Mouse (Mus musculus): ENCODE data around the gene Gm49388. TPM values are rescaled to one million over a fixed set of nuclear protein-coding genes. Genes with fewer than 3 reads are reported as not detected.

The Gm49388 gene
- polyA plus RNA-seq, 1 experiment: not detected

GRCm38 (mm10) chr7:127797076-127797845 is 11.9 kb downstream of the Gm49388 start:
- H3K27me3 ChIP-seq (ENCODE audit: control insufficient read depth): no peaks in the 10 kb centered on the region
- H3K4me3 ChIP-seq (replicated peaks): no peak overlapping the region
- peaks cover 98% of the 10 kb centered on the region for H3K36me3 ChIP-seq (ENCODE audit: control insufficient read depth)
- TF ChIP-seq TAL1 (IDR thresholded peaks at IDR 0.05; ENCODE audit: low read length) (no peak), GATA1 (IDR thresholded peaks at IDR 0.05; ENCODE audit: low read length) (no peak)
- no peaks in the 10 kb centered on the region for H3K9me3 ChIP-seq (ENCODE audit: control insufficient read depth, low read length)
- peaks cover 17% of the 10 kb centered on the region for H3K4me1 ChIP-seq (ENCODE audit: control insufficient read depth)

GRCm38 (mm10) chr7:127798591-127798990 is 13.2 kb downstream of the Gm49388 start:
- no peak overlapping the region for H3K4me3 ChIP-seq (replicated peaks)
- no peaks in the 10 kb centered on the region for H3K27me3 ChIP-seq (ENCODE audit: control insufficient read depth)
- no peaks in the 10 kb centered on the region for H3K9me3 ChIP-seq (ENCODE audit: control insufficient read depth, low read length)
- no peak for TF ChIP-seq GATA1 (IDR thresholded peaks at IDR 0.05; ENCODE audit: low read length)
- TF ChIP-seq TAL1 (IDR thresholded peaks at IDR 0.05; ENCODE audit: low read length): no peak
- H3K36me3 ChIP-seq (ENCODE audit: control insufficient read depth): peaks cover 96% of the 10 kb centered on the region
- peaks cover 24% of the 10 kb centered on the region for H3K4me1 ChIP-seq (ENCODE audit: control insufficient read depth)

- peaks cover 30% of the 10 kb centered on the region for H3K4me1 ChIP-seq (ENCODE audit: control insufficient read depth)
- H3K4me3 ChIP-seq (replicated peaks): no peak overlapping the region
- H3K9me3 ChIP-seq (ENCODE audit: control insufficient read depth, low read length): no peaks in the 10 kb centered on the region
- peaks cover 97% of the 10 kb centered on the region for H3K36me3 ChIP-seq (ENCODE audit: control insufficient read depth)
- TF ChIP-seq TAL1 (IDR thresholded peaks at IDR 0.05; ENCODE audit: low read length) (no peak), GATA1 (IDR thresholded peaks at IDR 0.05; ENCODE audit: low read length) (no peak)
- no peaks in the 10 kb centered on the region for H3K27me3 ChIP-seq (ENCODE audit: control insufficient read depth)
These were observed 13.8 kb downstream of the Gm49388 start for GRCm38 (mm10) chr7:127799211-127799610.

- H3K4me1 ChIP-seq (ENCODE audit: control insufficient read depth): peaks cover 35% of the 10 kb centered on the region
- H3K9me3 ChIP-seq (ENCODE audit: control insufficient read depth, low read length): no peaks in the 10 kb centered on the region
- H3K36me3 ChIP-seq (ENCODE audit: control insufficient read depth): peaks cover 95% of the 10 kb centered on the region
- H3K4me3 ChIP-seq (replicated peaks): no peak overlapping the region
- no peak for TF ChIP-seq TAL1 (IDR thresholded peaks at IDR 0.05; ENCODE audit: low read length)
- TF ChIP-seq GATA1 (IDR thresholded peaks at IDR 0.05; ENCODE audit: low read length): no peak
- no peaks in the 10 kb centered on the region for H3K27me3 ChIP-seq (ENCODE audit: control insufficient read depth)
These were observed 14.3 kb downstream of the Gm49388 start for GRCm38 (mm10) chr7:127799738-127800137.

- H3K27me3 ChIP-seq (ENCODE audit: control insufficient read depth): no peaks in the 10 kb centered on the region
- H3K36me3 ChIP-seq (ENCODE audit: control insufficient read depth): peaks cover 87% of the 10 kb centered on the region
- H3K9me3 ChIP-seq (ENCODE audit: control insufficient read depth, low read length): no peaks in the 10 kb centered on the region
- no peak for TF ChIP-seq GATA1 (IDR thresholded peaks at IDR 0.05; ENCODE audit: low read length)
- TF ChIP-seq TAL1 (IDR thresholded peaks at IDR 0.05; ENCODE audit: low read length): no peak
- peaks cover 43% of the 10 kb centered on the region for H3K4me1 ChIP-seq (ENCODE audit: control insufficient read depth)
- peak within 1 kb of the TSS; percentile 40 for H3K4me3 ChIP-seq (replicated peaks)
These were observed 15.1 kb downstream of the Gm49388 start, which contains the start of gene Hsd3b7 for GRCm38 (mm10) chr7:127800435-127801009. Gene Hsd3b7, plus strand, starts transcription at chr7:127800604.

- Histone ChIP-seq H3K36me3 (ENCODE audit: control insufficient read depth) (peaks cover 81% of the 10 kb centered on the region), H3K9me3 (ENCODE audit: control insufficient read depth, low read length) (no peaks in the 10 kb centered on the region), H3K4me3 (replicated peaks) (peak overlapping the region; percentile 40), H3K27me3 (ENCODE audit: control insufficient read depth) (no peaks in the 10 kb centered on the region), H3K4me1 (ENCODE audit: control insufficient read depth) (peaks cover 48% of the 10 kb centered on the region)
- TF ChIP-seq TAL1 (IDR thresholded peaks at IDR 0.05; ENCODE audit: low read length) (no peak), GATA1 (IDR thresholded peaks at IDR 0.05; ENCODE audit: low read length) (no peak)
These were observed 15.7 kb downstream of the Gm49388 start for GRCm38 (mm10) chr7:127801010-127801621.

GRCm38 (mm10) chr7:127802313-127802712 is 16.9 kb downstream of the Gm49388 start:
- peaks cover 59% of the 10 kb centered on the region for H3K4me1 ChIP-seq (ENCODE audit: control insufficient read depth)

GRCm38 (mm10) chr7:127808821-127809220 is 23.4 kb downstream of the Gm49388 start:
- Histone ChIP-seq H3K4me1 (ENCODE audit: control insufficient read depth) (peaks cover 48% of the 10 kb centered on the region), H3K4me3 (replicated peaks) (no peak overlapping the region), H3K9me3 (ENCODE audit: control insufficient read depth, low read length) (no peaks in the 10 kb centered on the region), H3K36me3 (ENCODE audit: control insufficient read depth) (peaks cover 6% of the 10 kb centered on the region), H3K27me3 (ENCODE audit: control insufficient read depth) (no peaks in the 10 kb centered on the region)
- TF ChIP-seq TAL1 (IDR thresholded peaks at IDR 0.05; ENCODE audit: low read length) (no peak), GATA1 (IDR thresholded peaks at IDR 0.05; ENCODE audit: low read length) (no peak)

More at GRCm38 (mm10) chr7:127802313-127802712, 16.9 kb downstream of the Gm49388 start:
- TF ChIP-seq TAL1 (IDR thresholded peaks at IDR 0.05; ENCODE audit: low read length) (no peak), GATA1 (IDR thresholded peaks at IDR 0.05; ENCODE audit: low read length) (no peak)
- Histone ChIP-seq H3K4me3 (replicated peaks) (no peak overlapping the region), H3K9me3 (ENCODE audit: control insufficient read depth, low read length) (no peaks in the 10 kb centered on the region), H3K27me3 (ENCODE audit: control insufficient read depth) (no peaks in the 10 kb centered on the region), H3K36me3 (ENCODE audit: control insufficient read depth) (peaks cover 69% of the 10 kb centered on the region)

GRCm38 (mm10) chr7:127809846-127810245 is 24.4 kb downstream of the Gm49388 start:
- TF ChIP-seq TAL1 (IDR thresholded peaks at IDR 0.05; ENCODE audit: low read length) (no peak), GATA1 (IDR thresholded peaks at IDR 0.05; ENCODE audit: low read length) (no peak)
- Histone ChIP-seq H3K36me3 (ENCODE audit: control insufficient read depth) (no peaks in the 10 kb centered on the region), H3K27me3 (ENCODE audit: control insufficient read depth) (no peaks in the 10 kb centered on the region), H3K4me1 (ENCODE audit: control insufficient read depth) (peaks cover 38% of the 10 kb centered on the region), H3K9me3 (ENCODE audit: control insufficient read depth, low read length) (no peaks in the 10 kb centered on the region), H3K4me3 (replicated peaks) (no peak overlapping the region)

All from erythroblast, embryonic 14.5 days (primary cell).